Mouse (Mus musculus) CD8-positive naive resting alpha-beta T cell, adult 57 days (primary cell): Measurements from ENCODE around the gene Olfr1508. TPM values are rescaled to one million over a fixed set of nuclear protein-coding genes. Genes with fewer than 3 reads are reported as not detected.

ENCODE experiments used
- total RNA-seq: library from RNA; stranded (reverse); gene quantifications from one replicate; pipeline ENCODE4 v1.2.4, GENCODE M21; 2023

Olfr1508 gene
- total RNA-seq, result not detected

GRCm38 (mm10) chr14:52467395-52467794 lies at the start of gene Olfr1508:
TSS of gene Olfr1508 (minus strand) at chr14:52467495.

GRCm38 (mm10) chr14:52495516-52495915 lies 28.2 kb upstream of the Olfr1508 start, which contains the start of gene Olfr1507:
TSS of gene Olfr1507 (minus strand) at chr14:52495749.

GRCm38 (mm10) chr14:52442690-52443089 lies 24.6 kb downstream of the Olfr1508 start, which contains the start of gene Olfr1509:
TSS of gene Olfr1509 (plus strand) at chr14:52442990.

GRCm38 (mm10) chr14:52414273-52414672 lies 53.0 kb downstream of the Olfr1508 start, which contains the start of gene Olfr1510:
TSS of gene Olfr1510 (minus strand) at chr14:52414373.

Other genes starting within 250 kb of the Olfr1508 start
- 255 TPM for gene Chd8, start 209.7 kb downstream of the Olfr1508 start, total RNA-seq
- gene Tox4, start 188.3 kb downstream of the Olfr1508 start, total RNA-seq, result 103 TPM
- gene Rab2b, start 187.9 kb downstream of the Olfr1508 start, total RNA-seq, result 15.4 TPM
- 80.6 TPM for gene Mettl3, start 162.4 kb downstream of the Olfr1508 start, total RNA-seq
- 2.6 TPM for gene Sall2, start 138.7 kb downstream of the Olfr1508 start, total RNA-seq
- not detected for gene Olfr1513, start 111.1 kb downstream of the Olfr1508 start, total RNA-seq
- gene Olfr1512, start 88.3 kb downstream of the Olfr1508 start, total RNA-seq, result not detected
- not detected for gene Olfr1511, start 70.1 kb downstream of the Olfr1508 start, total RNA-seq
- gene Olfr1510, start 53.1 kb downstream of the Olfr1508 start, total RNA-seq, result not detected
- gene Olfr1509, start 24.5 kb downstream of the Olfr1508 start, total RNA-seq, result not detected
- gene Olfr1507, start 28.3 kb upstream of the Olfr1508 start, total RNA-seq, result 0.64 TPM